Mouse (Mus musculus) C2C12 (cell line): ENCODE results near the gene Olfr825. TPM values are rescaled to one million over a fixed set of nuclear protein-coding genes. Genes with fewer than 3 reads are reported as not detected.
"Not testable (repeated sequence)": the region's sequence is repeated elsewhere in the genome, so short reads cannot be mapped to it uniquely, and the experiment has no call there.

Experiments
- H3K27me3 ChIP-seq: one replicate; pipeline ENCODE4 v1.6.1; 2011; ENCODE audit not compliant: control insufficient read depth, insufficient read depth, insufficient read length
- H3K36me3 ChIP-seq: one replicate; pipeline ENCODE4 v1.6.1; 2011; ENCODE audit not compliant: control insufficient read depth, insufficient read depth
- H3K4me3 ChIP-seq: one replicate; pipeline ENCODE4 v1.5.1; 2011; ENCODE audit warnings: mild to moderate bottlenecking, control low read depth; ENCODE audit not compliant: poor library complexity, insufficient read depth, severe bottlenecking
- H3K79me2 ChIP-seq: one replicate; pipeline ENCODE4 v1.6.1; 2011; ENCODE audit not compliant: control insufficient read depth, insufficient read depth
- H3K79me3 ChIP-seq: one replicate; pipeline ENCODE4 v1.6.1; 2011; ENCODE audit warnings: low read depth, control low read depth
- H3ac ChIP-seq: one replicate; pipeline ENCODE3; 2011; ENCODE audit warnings: low read depth; ENCODE audit not compliant: control insufficient read depth, insufficient read length
- CEBPB ChIP-seq: IDR thresholded peaks from one replicate; pipeline ENCODE4 v1.6.1; 2011; ENCODE audit warnings: low read depth, mild to moderate bottlenecking, control low read depth, moderate library complexity
- CTCF ChIP-seq: IDR thresholded peaks from one replicate; pipeline ENCODE4 v1.5.1; 2011; ENCODE audit not compliant: control insufficient read depth, insufficient read depth, insufficient read length
- FOSL1 ChIP-seq: IDR thresholded peaks from one replicate; pipeline ENCODE4 v1.8.0; 2011; ENCODE audit warnings: mild to moderate bottlenecking, low read length; ENCODE audit not compliant: poor library complexity, insufficient read depth, severe bottlenecking
- MAX ChIP-seq: IDR thresholded peaks from one replicate; pipeline ENCODE4 v1.6.1; 2011; ENCODE audit warnings: mild to moderate bottlenecking, control low read depth
- MYOD1 ChIP-seq: IDR thresholded peaks from one replicate; pipeline ENCODE4 v1.6.1; 2011; ENCODE audit warnings: low read depth; ENCODE audit not compliant: control insufficient read depth, insufficient read length
- MYOG ChIP-seq: IDR thresholded peaks from one replicate; pipeline ENCODE4 v1.6.1; 2011; ENCODE audit not compliant: control insufficient read depth, insufficient read length; ENCODE audit errors: extremely low read depth
- USF1 ChIP-seq: IDR thresholded peaks from one replicate; pipeline ENCODE4 v1.6.1; 2011; ENCODE audit warnings: low read depth, mild to moderate bottlenecking, control low read depth, moderate library complexity
- polyA plus RNA-seq: library from polyadenylated mRNA; unstranded; fragments of >200 nt; fragmentation: generic; extraction: Trizol; gene quantifications from one replicate; pipeline ENCODE4 v1.2.1, GENCODE M21; 2012; ENCODE audit warnings: missing spikeins

The Olfr825 gene
- polyA plus RNA-seq, 1 experiment: not detected

DNA sequence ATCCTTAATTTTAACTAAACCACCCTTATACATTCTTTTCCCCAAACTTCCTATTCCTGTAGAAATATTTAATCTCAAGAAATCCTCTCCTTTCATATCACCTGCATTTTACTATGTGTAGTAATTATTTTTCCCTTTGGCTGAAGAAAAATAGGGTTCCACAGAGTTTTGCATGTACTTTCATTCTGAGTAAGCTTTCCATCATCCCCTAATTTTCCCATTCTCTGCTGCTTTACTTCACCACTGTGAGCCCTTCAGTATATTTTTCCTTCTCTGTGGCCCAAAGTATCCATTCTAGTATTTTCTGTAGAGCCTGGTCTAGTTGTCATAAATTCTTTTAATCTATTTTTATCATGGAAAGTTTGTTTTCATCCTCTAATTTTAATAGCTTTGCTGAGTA, 31.8 kb downstream of the Olfr825 start:
- H3ac ChIP-seq: no peak overlapping the region
- no peaks in the 10 kb centered on the region for H3K27me3 ChIP-seq
- TF ChIP-seq FOSL1 (no peak), MAX (no peak), USF1 (no peak), CTCF (no peak), MYOG (no peak), CEBPB (no peak), MYOD1 (no peak)
- no peaks in the 10 kb centered on the region for H3K79me2 ChIP-seq
- H3K79me3 ChIP-seq: no peaks in the 10 kb centered on the region
- H3K4me3 ChIP-seq: no peak overlapping the region
- H3K36me3 ChIP-seq: no peaks in the 10 kb centered on the region

DNA sequence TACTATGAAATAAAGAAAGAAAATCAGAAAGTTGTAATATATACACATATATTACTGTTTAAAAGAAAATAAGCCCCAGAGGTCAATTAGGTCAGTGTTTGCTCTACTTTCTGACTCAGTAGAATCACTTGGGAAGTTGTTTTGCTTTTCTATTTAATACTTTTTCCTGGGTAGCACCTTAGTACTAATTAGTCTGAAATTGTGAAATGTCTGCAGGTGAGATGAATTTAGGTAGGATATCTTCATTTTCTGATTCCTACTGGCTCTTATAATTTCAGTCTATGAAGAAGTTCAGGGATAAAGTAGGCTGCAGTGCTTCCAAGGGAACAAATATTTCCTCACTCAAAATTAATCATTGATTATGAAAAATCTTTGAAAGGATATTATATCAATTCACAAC, 36.7 kb downstream of the Olfr825 start, which contains the start of gene Olfr824:
Olfr824 (minus strand) TSS at position 101 of the 400 bp plus-strand sequence.
- H3K79me2 ChIP-seq, H3K4me3 ChIP-seq, H3K79me3 ChIP-seq, H3K27me3 ChIP-seq, H3ac ChIP-seq, H3K36me3 ChIP-seq: not testable (repeated sequence)

DNA sequence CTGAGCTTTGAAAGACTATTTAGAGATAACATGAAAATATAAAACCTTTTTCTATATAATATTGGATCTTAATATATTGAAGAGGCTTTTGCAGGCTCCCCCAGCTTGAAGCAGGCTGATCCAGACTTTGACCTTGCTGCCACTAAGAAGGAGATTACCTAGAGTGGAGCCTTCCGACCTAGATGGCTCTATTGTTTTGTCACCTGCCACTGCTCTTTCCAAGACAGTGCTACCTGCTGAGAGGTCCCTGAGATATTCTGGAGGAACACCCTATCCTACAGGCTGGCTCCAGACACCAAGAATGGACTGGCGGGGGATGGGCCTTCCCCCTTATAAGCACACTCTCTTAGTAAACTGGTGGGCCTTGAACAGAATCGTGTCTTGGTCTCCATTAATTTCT, 50.5 kb downstream of the Olfr825 start:
- H3ac ChIP-seq, H3K27me3 ChIP-seq, H3K79me3 ChIP-seq, H3K4me3 ChIP-seq, H3K79me2 ChIP-seq, H3K36me3 ChIP-seq: not testable (repeated sequence)

DNA sequence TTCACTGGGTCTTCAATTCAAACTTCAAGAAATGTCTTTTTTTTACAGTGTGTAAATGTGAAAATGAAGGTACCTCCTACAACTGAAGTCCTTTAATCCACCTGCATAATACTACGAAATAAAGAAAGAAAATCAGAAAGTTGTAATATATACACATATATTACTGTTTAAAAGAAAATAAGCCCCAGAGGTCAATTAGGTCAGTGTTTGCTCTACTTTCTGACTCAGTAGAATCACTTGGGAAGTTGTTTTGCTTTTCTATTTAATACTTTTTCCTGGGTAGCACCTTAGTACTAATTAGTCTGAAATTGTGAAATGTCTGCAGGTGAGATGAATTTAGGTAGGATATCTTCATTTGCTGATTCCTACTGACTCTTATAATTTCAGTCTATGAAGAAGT, 51.3 kb downstream of the Olfr825 start, which contains the start of gene Olfr823:
Olfr823 (minus strand) TSS at position 101 of the 400 bp plus-strand sequence.
- not testable (repeated sequence) for H3K79me3 ChIP-seq, H3K36me3 ChIP-seq, H3K4me3 ChIP-seq, H3K27me3 ChIP-seq, H3ac ChIP-seq, H3K79me2 ChIP-seq

Other genes with a start within 250 kb of the Olfr825 start
- not detected for gene Olfr818, start 217.7 kb downstream of the Olfr825 start, polyA plus RNA-seq
- gene Olfr819, start 199.5 kb downstream of the Olfr825 start, polyA plus RNA-seq: not detected
- gene Olfr247, start 190.6 kb downstream of the Olfr825 start, polyA plus RNA-seq: not detected
- not detected for gene Gm10310, start 181.7 kb downstream of the Olfr825 start, polyA plus RNA-seq
- gene Olfr820, start 154.1 kb downstream of the Olfr825 start, polyA plus RNA-seq: not detected
- gene Olfr821, start 136.4 kb downstream of the Olfr825 start, polyA plus RNA-seq: not detected
- gene Olfr822, start 95.6 kb downstream of the Olfr825 start, polyA plus RNA-seq: not detected
- not detected for gene Olfr823, start 51.4 kb downstream of the Olfr825 start, polyA plus RNA-seq
- not detected for gene Olfr824, start 36.8 kb downstream of the Olfr825 start, polyA plus RNA-seq
- not detected for gene Olfr826, start 17.4 kb upstream of the Olfr825 start, polyA plus RNA-seq
- gene Olfr827, start 47.6 kb upstream of the Olfr825 start, polyA plus RNA-seq: not detected
- not detected for gene Neurod4, start 113.5 kb upstream of the Olfr825 start, polyA plus RNA-seq
- not detected for gene Tespa1, start 156.1 kb upstream of the Olfr825 start, polyA plus RNA-seq
- gene Vmn2r84, start 227.6 kb upstream of the Olfr825 start, polyA plus RNA-seq: not detected